Mouse (Mus musculus): ENCODE measurements around the gene Tbc1d10a.

DNA sequence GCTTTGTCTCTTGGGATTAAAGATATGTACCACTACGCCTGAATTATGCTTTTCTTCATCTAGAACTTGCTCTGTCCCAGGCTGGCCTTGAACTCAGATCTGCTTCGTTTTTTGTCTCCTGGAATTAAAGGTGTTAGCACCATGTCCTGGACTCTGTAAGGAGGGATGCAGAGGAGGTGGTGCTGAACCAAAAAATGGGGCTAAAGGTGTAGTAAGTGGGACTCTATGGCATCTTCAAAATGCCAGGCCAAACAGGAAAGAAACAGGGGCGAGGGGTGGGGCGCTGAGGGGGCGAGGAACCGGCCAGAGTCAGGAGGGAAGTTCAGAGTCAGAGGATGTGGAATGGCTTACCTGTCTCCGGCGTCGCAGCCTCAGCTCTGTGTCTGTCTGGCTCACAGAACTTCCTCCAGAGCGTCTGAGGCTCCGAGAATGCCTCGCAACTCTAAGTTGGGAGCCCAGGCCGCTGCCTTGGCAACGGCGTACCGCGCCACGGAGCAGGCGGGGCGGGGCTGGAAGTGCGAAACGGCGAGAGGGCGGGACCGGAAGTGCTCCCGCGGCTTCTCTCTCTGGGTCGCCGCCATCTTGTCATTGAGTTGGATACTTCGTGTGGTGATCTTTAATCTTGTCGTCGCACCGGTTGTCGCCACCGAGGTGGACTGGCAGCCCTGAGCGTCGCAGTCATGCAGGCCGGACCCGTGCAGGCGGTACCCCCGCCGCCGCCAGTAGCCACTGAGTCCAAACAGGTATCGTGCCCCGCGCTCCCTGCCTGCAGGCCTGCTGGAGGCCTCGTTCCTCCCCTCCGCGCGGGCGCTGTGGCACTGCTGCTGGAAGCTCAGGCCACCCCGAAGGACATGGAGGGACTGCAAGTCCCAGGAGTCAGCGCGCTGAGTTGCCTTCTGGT lies 26.5 kb upstream of the Tbc1d10a start, which contains the start of the genes Ccdc157 and Sf3a1:
- TF ChIP-seq CTCF (conservative IDR thresholded peaks at IDR 0.05; ENCODE audit: low read length): no peak
- no peak for TF ChIP-seq NANOG (IDR thresholded peaks at IDR 0.05; ENCODE audit: borderline replicate concordance, low read length)
- no peak for TF ChIP-seq POU5F1 (IDR thresholded peaks at IDR 0.05; ENCODE audit: borderline replicate concordance, low read length)
